Mouse (Mus musculus): ENCODE results near the gene Il20rb.

DNA sequence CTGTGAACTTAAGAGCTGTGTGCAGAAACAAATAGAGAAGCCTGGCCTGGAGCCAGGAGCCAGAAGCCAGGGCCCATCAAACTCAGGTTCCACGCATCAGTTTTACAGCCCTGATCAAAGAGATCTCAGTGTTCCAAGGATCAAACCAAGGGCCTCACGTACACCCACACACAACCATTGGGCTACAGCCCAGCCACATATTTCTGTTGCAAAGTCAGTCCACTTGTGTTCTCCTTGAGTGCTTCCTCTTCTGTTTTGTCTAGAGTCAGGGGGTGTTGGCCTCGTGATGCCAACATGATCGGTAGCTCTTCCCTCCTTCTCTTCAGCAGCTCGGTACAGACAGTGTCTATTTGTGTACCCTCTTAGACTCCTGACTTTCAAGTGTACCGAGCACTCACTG, 34.2 kb downstream of the Il20rb start:
- TF ChIP-seq EP300 (optimal IDR thresholded peaks at IDR 0.05) (no peak), CTCF (IDR thresholded peaks at IDR 0.05; ENCODE audit: low read depth) (no peak)
